Mouse (Mus musculus) cerebellum, adult 11 months (tissue): ENCODE data around the gene Exosc3.
"Not testable (repeated sequence)": the region's sequence is repeated elsewhere in the genome, so short reads cannot be mapped to it uniquely, and the experiment has no call there.

Experiments
- DNase-seq: peaks from one replicate; pipeline ENCODE4 v3.0.0; 2022

The Exosc3 gene

GRCm38 (mm10) chr4:45342286-45343155, at the start of gene Exosc3:
Gene Exosc3, minus strand, starts transcription at chr4:45342732.
- no peak for DNase-seq

DNA sequence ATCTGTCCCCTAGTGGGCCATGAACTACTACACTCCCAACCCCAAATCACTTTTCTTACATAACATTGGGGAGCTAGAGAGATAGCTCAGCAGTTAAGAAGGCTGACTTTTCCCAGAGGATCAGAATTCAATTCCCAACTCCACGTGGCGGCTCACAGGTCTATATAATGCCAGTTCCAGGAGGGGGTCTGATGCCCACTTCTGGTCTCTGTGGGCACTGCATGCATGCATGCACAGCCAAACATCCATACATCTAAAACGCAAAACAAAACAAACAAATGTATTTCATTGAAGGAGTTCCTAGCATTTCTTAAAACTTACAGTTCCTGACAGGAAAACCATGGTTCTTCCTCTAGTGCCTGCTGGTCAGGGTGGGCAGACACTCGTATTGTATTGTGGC, 49.6 kb upstream of the Exosc3 start:
- no peak for DNase-seq

DNA sequence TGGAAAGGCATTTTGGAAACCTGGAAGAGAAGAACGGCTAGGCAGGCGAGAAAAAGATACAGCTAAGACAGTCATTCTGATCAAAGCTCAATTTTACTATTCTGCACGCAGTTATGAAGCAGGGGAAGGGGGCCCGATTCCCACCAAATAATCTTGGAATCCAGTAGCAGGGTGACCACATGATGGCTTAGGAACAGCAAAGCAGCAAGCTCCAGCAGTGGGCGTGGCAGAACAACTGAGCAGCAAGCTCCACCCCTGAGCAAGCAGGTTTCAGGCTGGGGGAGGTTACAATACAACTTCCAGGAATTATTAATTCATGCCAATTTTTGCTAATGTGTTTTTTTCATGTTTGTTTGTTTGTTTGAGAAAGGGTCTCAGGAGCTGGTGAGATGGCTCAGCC, 44.8 kb upstream of the Exosc3 start:
- not testable (repeated sequence) for DNase-seq

- not testable (repeated sequence) for DNase-seq
Observed at GRCm38 (mm10) chr4:45382133-45382532, 39.6 kb upstream of the Exosc3 start.

DNA sequence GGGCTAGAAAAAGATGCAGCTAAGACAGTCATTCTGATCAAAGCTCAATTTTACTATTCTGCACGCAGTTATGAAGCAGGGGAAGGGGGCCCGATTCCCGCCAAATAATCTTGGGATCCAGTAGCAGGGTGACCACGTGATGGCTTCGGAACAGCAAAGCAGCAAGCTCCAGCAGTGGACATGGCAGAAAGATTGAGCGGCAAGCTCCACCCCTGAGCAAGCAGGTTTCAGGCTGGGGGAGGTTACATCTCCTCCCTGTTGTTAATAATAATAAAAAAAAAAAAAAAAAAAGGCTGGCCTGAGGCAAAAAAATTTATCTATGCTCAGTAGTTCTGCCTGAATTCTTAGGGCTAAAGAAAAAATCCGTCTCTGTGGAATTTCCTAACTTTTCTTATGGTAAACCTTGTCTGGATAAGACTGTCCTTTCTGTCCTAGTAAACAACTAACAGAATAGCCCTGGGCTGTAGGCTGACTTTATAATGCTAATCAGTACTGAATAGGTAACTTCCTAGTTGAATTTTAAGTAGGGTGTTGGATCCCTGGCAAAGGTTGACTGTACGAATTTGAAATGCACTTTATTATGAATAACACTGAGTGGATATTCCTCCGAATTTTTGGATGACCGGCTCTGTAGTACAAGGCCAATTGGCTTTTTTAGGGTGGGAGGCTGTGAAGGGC, 38.5 kb upstream of the Exosc3 start:
- DNase-seq = not testable (repeated sequence)

DNA sequence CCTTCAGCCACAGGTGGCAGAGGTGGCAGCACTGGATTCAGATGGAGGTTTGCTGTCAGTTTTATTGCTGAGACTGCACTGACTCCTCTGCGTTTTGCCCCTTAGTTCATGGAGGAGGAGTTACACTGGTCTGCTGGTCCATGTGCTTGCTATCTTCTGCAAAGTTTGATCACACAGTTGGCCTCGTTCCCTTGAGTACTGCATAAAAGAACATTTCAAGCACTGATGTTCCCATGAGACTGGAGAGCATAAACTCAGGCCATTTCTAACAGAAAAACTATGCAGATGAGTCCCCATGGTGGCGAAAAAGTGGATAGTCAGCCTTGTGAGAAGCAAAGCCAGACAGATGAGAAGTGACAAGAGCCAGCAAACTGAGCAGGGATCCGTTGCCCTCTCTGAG, 34.0 kb upstream of the Exosc3 start:
- no peak for DNase-seq

GRCm38 (mm10) chr4:45374879-45375278, 32.3 kb upstream of the Exosc3 start:
- DNase-seq = no peak

GRCm38 (mm10) chr4:45371261-45371660, 28.7 kb upstream of the Exosc3 start:
- DNase-seq = no peak

GRCm38 (mm10) chr4:45356653-45357052, 14.1 kb upstream of the Exosc3 start:
- no peak for DNase-seq

- peak; percentile 88 for DNase-seq
Observed at GRCm38 (mm10) chr4:45341669-45342249, 773 bp downstream of the Exosc3 start, which contains the start of gene Dcaf10. Gene Dcaf10, plus strand, starts transcription at chr4:45342101.

DNA sequence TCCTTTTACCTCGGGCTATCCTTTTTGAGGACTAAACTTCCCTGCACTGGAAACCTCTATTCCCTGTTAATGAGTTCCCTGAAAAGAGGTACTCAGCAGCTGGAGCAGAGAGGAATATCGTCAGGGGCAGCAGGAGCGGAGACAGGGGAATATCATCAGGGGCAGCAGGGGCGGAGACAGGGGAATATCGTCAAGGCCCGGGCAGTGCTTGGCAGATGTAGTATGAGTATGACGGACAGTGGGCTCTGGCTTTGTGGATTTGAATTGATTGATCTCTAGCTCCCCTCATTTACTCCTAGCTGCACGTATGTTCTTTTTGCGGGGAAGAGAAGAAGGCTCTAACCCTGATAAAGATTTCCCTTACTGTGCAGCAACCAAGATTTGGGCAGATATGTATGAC, 1.3 kb downstream of the Exosc3 start:
- DNase-seq = peak; percentile 15

DNA sequence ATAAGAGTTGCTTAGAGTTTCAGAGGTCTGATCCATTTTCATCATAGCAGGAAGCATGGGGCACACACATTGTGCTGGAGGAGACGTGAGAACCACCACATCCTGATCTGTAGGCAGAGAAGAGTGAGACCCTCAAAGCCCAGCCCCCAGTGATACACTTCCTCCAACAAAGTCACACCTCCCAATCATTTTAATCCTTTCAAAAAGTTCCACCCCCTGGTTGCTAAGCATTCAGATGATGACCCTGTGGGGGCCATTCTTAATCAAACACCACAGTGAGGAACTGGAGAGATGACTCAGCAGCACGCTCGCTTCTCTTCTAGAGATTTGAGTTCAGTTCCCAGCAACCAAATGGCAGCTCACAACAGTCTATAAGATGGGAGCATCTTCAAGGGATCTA, 10.1 kb downstream of the Exosc3 start:
- no peak for DNase-seq

- DNase-seq = no peak
Observed at GRCm38 (mm10) chr4:45331139-45331538, 11.4 kb downstream of the Exosc3 start.

GRCm38 (mm10) chr4:45320159-45320816, 22.2 kb downstream of the Exosc3 start:
- DNase-seq = peak; percentile 82

- no peak for DNase-seq
Observed at GRCm38 (mm10) chr4:45311056-45311455, 31.5 kb downstream of the Exosc3 start.

- no peak for DNase-seq
Observed at GRCm38 (mm10) chr4:45308606-45309005, 33.9 kb downstream of the Exosc3 start.

GRCm38 (mm10) chr4:45308046-45308445, 34.5 kb downstream of the Exosc3 start:
- no peak for DNase-seq

GRCm38 (mm10) chr4:45305536-45305935, 37.0 kb downstream of the Exosc3 start:
- no peak for DNase-seq

DNA sequence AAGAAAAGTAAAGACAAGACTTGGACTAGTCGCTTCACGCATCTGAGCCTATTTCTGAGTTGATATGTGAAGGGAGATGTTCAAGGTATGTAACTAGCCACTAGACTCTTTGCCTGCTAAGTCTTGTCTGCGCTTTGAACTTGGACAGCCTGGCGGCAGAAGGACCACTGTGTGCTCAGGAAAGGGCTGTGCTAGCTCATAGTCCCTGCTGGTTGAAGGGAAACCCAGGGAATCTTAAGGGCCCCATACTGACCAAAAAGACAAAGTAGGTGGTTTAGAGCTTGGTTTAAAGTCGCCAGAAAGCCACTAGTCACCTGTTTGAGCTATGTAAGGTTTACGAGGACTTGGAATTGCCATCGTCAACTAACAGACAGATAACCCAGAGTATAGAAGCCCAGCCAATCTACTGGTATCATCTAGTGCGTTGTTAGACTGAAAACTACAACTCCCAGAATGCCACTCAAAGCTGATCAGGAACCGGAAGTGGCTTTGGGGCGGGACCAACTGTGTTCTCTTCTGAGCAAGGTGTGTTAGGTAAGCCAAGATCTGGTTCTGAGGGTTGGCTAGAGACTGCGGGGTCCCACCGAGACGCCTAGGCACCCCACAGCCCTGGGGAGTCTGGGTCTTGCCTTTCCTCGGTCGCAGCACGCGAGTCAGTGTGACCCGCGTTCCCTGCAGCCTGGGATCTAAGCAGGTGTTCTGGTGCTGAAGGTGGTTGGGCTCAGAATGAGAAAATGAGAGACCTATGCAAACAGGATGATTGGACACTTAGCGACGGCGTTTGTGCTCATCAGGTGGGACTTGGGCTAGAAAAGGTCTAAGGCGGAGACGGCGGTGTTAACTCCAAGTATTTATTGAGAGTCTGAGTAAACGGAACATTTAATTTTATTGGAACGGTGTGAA, 45.6 kb downstream of the Exosc3 start, which contains the start of gene Trmt10b:
Trmt10b (plus strand) TSS at position 466 of the 903 bp plus-strand sequence.
- DNase-seq = peak; percentile 71

DNA sequence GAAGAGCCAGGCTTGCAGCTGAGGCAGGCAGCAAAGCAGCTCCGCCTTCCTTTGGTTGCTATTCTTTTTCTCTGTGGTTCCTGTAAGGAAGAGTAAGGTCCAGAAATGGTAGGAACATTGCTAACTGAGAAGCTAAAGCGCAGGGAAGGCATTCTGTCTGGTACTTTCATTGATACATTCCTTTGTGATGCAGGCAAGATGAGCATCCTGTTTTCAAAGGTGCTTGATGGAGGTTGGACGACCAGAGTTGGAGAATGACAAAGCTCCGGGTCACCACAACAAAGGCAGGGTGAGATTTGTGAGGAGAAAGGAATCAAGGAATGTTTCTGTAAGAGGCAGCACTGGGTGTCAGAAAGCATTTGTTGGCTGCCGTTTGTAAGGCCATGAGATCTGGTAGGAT, 54.6 kb downstream of the Exosc3 start:
- no peak for DNase-seq

DNA sequence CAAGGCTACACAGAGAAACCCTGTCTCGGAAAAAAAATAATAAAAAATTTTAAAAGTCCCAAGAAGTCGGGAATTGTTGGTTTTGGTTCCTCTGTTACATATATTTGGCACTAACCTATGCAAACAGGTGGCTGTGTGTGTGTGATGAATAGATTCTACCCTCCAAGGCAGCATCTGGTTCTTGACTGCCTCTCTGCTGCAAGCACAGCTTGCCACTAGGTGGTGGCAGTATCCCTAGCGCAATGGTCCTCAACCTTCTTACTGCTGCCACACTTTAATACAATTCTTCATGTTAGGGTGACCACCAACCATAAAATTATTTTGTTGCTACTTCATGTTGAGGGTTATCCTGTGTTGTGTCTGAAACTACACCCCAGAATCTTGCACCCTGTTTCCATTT, 56.2 kb downstream of the Exosc3 start:
- DNase-seq = no peak

GRCm38 (mm10) chr4:45279981-45280548, 62.5 kb downstream of the Exosc3 start:
- peak; percentile 24 for DNase-seq
